In the genomic region with DNA sequence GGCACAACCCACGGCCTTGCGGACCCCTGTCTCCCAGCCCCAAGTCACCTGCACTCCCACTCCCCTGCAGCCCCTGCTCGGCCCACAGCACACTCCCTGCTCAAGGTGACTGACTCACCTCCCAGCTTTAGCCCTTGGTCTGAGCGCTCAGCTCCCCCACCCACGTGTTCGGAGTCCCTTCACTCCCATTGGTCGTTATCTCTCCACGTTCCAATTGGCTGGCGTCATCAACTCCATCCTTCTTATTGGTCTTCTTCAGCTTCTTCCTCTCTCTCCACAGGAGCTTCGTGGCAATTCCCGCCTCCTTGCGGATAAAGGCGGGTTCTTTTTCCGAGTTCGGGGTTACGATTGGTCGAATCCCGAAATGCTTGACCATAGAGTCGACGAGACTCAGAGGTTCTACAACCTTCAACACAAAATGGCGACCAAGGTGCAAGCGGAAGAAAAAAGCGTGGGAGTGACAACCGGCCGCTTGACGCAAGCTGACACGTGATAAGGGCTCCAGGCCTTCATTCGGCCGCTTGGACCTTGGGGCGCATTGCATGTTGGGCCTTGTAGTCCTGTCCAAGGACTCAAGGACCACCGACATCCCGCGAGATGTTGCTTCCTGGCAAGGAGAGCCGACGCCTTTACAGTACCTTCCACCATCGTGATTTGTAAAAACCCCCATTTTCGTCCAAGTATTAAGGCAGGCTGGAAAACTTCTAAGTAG, we compare ENCODE assay signal across 8 mouse cellular contexts. TPM values are rescaled to one million over a fixed set of nuclear protein-coding genes. Genes with fewer than 3 reads are reported as not detected.
DNase-seq lines count a peak whose midpoint lies in the region; ATAC-seq lines count a peak whose summit lies in the region.

A gene (minus strand): TSS at position 162 of the 712 bp plus-strand sequence.

- peak; percentile 91 for ATAC-seq in CD4-positive, CD25-positive, alpha-beta regulatory T cell, adult 4 months
- ATAC-seq in heart, embryonic 14.5 days (ENCODE audit: insufficient number of reproducible peaks, insufficient read depth, low FRiP score, low read depth) = peak; percentile 96
- ATAC-seq in liver, embryonic 13.5 days (ENCODE audit: low read depth) = peak; percentile 93
- ATAC-seq in stomach, embryonic 16.5 days (ENCODE audit: insufficient read depth, low FRiP score) = peak; percentile 96

- H3K4me1 ChIP-seq in heart, embryonic 14.5 days (ENCODE audit: control insufficient read depth in 2 of 2, insufficient read depth in 2 of 2, low read length in 2 of 2) = peaks cover 0 to 12% of the 10 kb centered on the region in 2 experiments; a peak in 2 of 4 replicates
- H3K4me1 ChIP-seq in liver, embryonic 13.5 days (replicated peaks) = peaks cover 44% of the 10 kb centered on the region
- H3K4me1 ChIP-seq in stomach, embryonic 16.5 days (ENCODE audit: control insufficient read depth, insufficient read depth, low read length) = peaks cover 13% of the 10 kb centered on the region; the same call in 1 of the 2 replicates

- WGBS in heart, embryonic 14.5 days = under 1% methylated on average over 37 of the region's 37 CpGs
- WGBS in liver, embryonic 13.5 days (ENCODE audit: insufficient replicate concordance) = under 1% methylated on average over 37 of the region's 37 CpGs
- 1% methylated on average over 37 of the region's 37 CpGs for WGBS in stomach, embryonic 16.5 days

- peak; percentile 99 for DNase-seq in c-Kit-negative CD71-positive TER-119-positive erythroid progenitor cells, embryonic 14.5 days (ENCODE audit: low read depth, low spot score)
- peak; percentile 100 for DNase-seq in fibroblast of lung, adult 2 months (ENCODE audit: low read depth)
- peak; percentile 99 for DNase-seq in kidney, postnatal 14 days
- peak; percentile 99 for DNase-seq in liver, embryonic 13.5 days
- peak; percentile 95 for DNase-seq in neural tube, embryonic 10.5 days (ENCODE audit: extremely low spot score, low spot score)

- H3K9me3 ChIP-seq in heart, embryonic 14.5 days (ENCODE audit: control insufficient read depth, low read length) = no peaks in the 10 kb centered on the region
- H3K9me3 ChIP-seq in liver, embryonic 13.5 days (replicated peaks) = no peaks in the 10 kb centered on the region
- H3K9me3 ChIP-seq in stomach, embryonic 16.5 days (replicated peaks; ENCODE audit: control insufficient read depth, low read length) = no peaks in the 10 kb centered on the region

- H3K4me2 ChIP-seq in heart, embryonic 14.5 days (ENCODE audit: low read length) = peak within 1 kb of the TSS; percentile 82
- peak within 1 kb of the TSS; percentile 92 for H3K4me2 ChIP-seq in liver, embryonic 13.5 days
- peak within 1 kb of the TSS; percentile 71 for H3K4me2 ChIP-seq in stomach, embryonic 16.5 days (ENCODE audit: low read depth, low read length)

- peak within 1 kb of the TSS; percentile 90 for H3K9ac ChIP-seq in heart, embryonic 14.5 days (ENCODE audit: low read length)
- peak within 1 kb of the TSS; percentile 85 for H3K9ac ChIP-seq in liver, embryonic 13.5 days
- peak within 1 kb of the TSS; percentile 88 for H3K9ac ChIP-seq in stomach, embryonic 16.5 days (ENCODE audit: low read length)

- peaks cover 28% of the 10 kb centered on the region for H3K36me3 ChIP-seq in heart, embryonic 14.5 days (ENCODE audit: control insufficient read depth, insufficient read depth, low read length)
- H3K36me3 ChIP-seq in liver, embryonic 13.5 days = peaks cover 26% of the 10 kb centered on the region
- H3K36me3 ChIP-seq in stomach, embryonic 16.5 days (ENCODE audit: control insufficient read depth, insufficient read depth, low read length) = no peaks in the 10 kb centered on the region

- H3K27me3 ChIP-seq in heart, embryonic 14.5 days (ENCODE audit: control insufficient read depth, insufficient read depth, low read length) = no peaks in the 10 kb centered on the region
- H3K27me3 ChIP-seq in liver, embryonic 13.5 days = no peaks in the 10 kb centered on the region
- H3K27me3 ChIP-seq in stomach, embryonic 16.5 days (ENCODE audit: control insufficient read depth, insufficient read depth, low read length) = no peaks in the 10 kb centered on the region

- peak within 1 kb of the TSS; percentile 59 to 73 for H3K4me3 ChIP-seq in heart, embryonic 14.5 days (ENCODE audit: control insufficient read depth in 1 of 2, insufficient read depth in 1 of 2, low read depth in 1 of 2, low read length in 2 of 2)
- peak within 1 kb of the TSS; percentile 79 for H3K4me3 ChIP-seq in liver, embryonic 13.5 days (replicated peaks)
- peak within 1 kb of the TSS; percentile 79 for H3K4me3 ChIP-seq in stomach, embryonic 16.5 days (replicated peaks; ENCODE audit: low read length)

- H3K27ac ChIP-seq in heart, embryonic 14.5 days (replicated peaks in 1 of 2; ENCODE audit: control insufficient read depth in 1 of 2, insufficient read depth in 1 of 2, low read depth in 2 of 2, low read length in 2 of 2) = peak within 1 kb of the TSS; percentile 82 to 83
- H3K27ac ChIP-seq in liver, embryonic 13.5 days = peak within 1 kb of the TSS; percentile 79
- H3K27ac ChIP-seq in stomach, embryonic 16.5 days (ENCODE audit: low read length) = peak within 1 kb of the TSS; percentile 82

RNA-seq across cellular contexts. Expression of the gene that starts here (rescaled TPM):
- 100 to 1,000 TPM; 289 to 328 TPM for polyA plus RNA-seq in CD4-positive, CD25-positive, alpha-beta regulatory T cell, adult 4 months (2017; shearing (Covaris generic))
- 2,464 and 2,507 TPM in 2 replicates for polyA plus RNA-seq in heart, embryonic 14.5 days (2014; fragmentation: Nextera tagmentation; extraction: Ambion mirVana)
- polyA plus RNA-seq in liver, embryonic 13.5 days (2015; fragmentation: Nextera tagmentation; extraction: Ambion mirVana) = 578 and 628 TPM in 2 replicates
- polyA plus RNA-seq in stomach, embryonic 16.5 days (2015; fragmentation: Nextera tagmentation; extraction: Ambion mirVana) = 693 and 716 TPM in 2 replicates

Comparison
In these comparisons a context has a peak if more than half of its experiments do, and no peak if none do; other contexts are left out.
1. Peak in every context shown above with its lines: DNase-seq, ATAC-seq, H3K4me3 ChIP-seq and H3K27ac ChIP-seq.